Mouse (Mus musculus) hindbrain, embryonic 16.5 days (tissue): Measurements from ENCODE around the gene Arap1. TPM values are rescaled to one million over a fixed set of nuclear protein-coding genes. Genes with fewer than 3 reads are reported as not detected.

Experiments
- ATAC-seq: fragments of 200-750 bp; cut with Nextera tagmentation; 2 replicates; pipeline ENCODE4 v1.8.0; 2017; ENCODE audit warnings: moderate TSS enrichment, moderate library complexity
- H3K27ac ChIP-seq: fragments of 300-500 bp; sonication (generic); 2 replicates; pipeline ENCODE4 v1.5.1; 2014; ENCODE audit warnings: low read depth, mild to moderate bottlenecking, control low read depth, low read length, moderate library complexity
- H3K27me3 ChIP-seq: fragments of 300-500 bp; sonication (generic); replicated peaks from 2 replicates; pipeline ENCODE4 v1.6.1; 2014; ENCODE audit warnings: low read length; ENCODE audit not compliant: control insufficient read depth, insufficient read depth
- H3K36me3 ChIP-seq: fragments of 300-500 bp; sonication (generic); 2 replicates; pipeline ENCODE4 v1.6.1; 2014; ENCODE audit warnings: mild to moderate bottlenecking, low read length, moderate library complexity, mixed read lengths; ENCODE audit not compliant: control insufficient read depth, insufficient read depth
- H3K4me1 ChIP-seq: fragments of 300-500 bp; sonication (generic); 2 replicates; pipeline ENCODE4 v1.6.1; 2014; ENCODE audit warnings: low read depth, low read length; ENCODE audit not compliant: control insufficient read depth, insufficient read depth
- H3K4me2 ChIP-seq: fragments of 300-500 bp; sonication (generic); 2 replicates; pipeline ENCODE4 v1.6.1; 2014; ENCODE audit warnings: mild to moderate bottlenecking, low read length, control low read depth, moderate library complexity
- H3K4me3 ChIP-seq: fragments of 300-500 bp; sonication (generic); 2 replicates; pipeline ENCODE4 v1.5.1; 2014; ENCODE audit warnings: mild to moderate bottlenecking, low read length, control low read depth, moderate library complexity
- H3K9ac ChIP-seq: fragments of 300-500 bp; sonication (generic); 2 replicates; pipeline ENCODE4 v1.6.1; 2014; ENCODE audit warnings: low read depth, mild to moderate bottlenecking, control low read depth, low read length, moderate library complexity
- H3K9me3 ChIP-seq: fragments of 300-500 bp; sonication (generic); 2 replicates; pipeline ENCODE4 v1.6.1; 2014; ENCODE audit warnings: mild to moderate bottlenecking, low read length, moderate library complexity; ENCODE audit not compliant: control insufficient read depth
- WGBS: fragments of 180-500 bp; shearing (Covaris S2); extraction: QIAGEN DNeasy Blood & Tissue Kit; methylation state at CpG from one replicate; pipeline ENCODE4 v1.1.7; 2014; 5-methylcytosine and 5-hydroxymethylcytosine counted together
- polyA plus RNA-seq: library from polyadenylated mRNA; unstranded; fragments of >200 nt; fragmentation: Nextera tagmentation; extraction: Ambion mirVana; gene quantifications from 2 replicates; pipeline ENCODE4 v1.2.1, GENCODE M21; 2015

Gene Arap1
- polyA plus RNA-seq, 1 experiment from 2014 or later, result 13.8 TPM

GRCm38 (mm10) chr7:101414661-101415511 lies 67.0 kb downstream of the Arap1 start:
- Histone ChIP-seq H3K9ac (0 out of 2 replicates have a peak overlapping the region, but pooled peaks have one; percentile 33), H3K4me2 (no peak overlapping the region), H3K4me3 (no peak overlapping the region), H3K27ac (0 out of 2 replicates have a peak overlapping the region, but pooled peaks have one; percentile 1), H3K36me3 (no peaks in the 10 kb centered on the region), H3K27me3 (no peaks in the 10 kb centered on the region), H3K4me1 (peaks cover 19% of the 10 kb centered on the region), H3K9me3 (no peaks in the 10 kb centered on the region)
- ATAC-seq, result peak; percentile 53
- WGBS, result 33% methylated on average over 7 of the region's 7 CpGs

DNA sequence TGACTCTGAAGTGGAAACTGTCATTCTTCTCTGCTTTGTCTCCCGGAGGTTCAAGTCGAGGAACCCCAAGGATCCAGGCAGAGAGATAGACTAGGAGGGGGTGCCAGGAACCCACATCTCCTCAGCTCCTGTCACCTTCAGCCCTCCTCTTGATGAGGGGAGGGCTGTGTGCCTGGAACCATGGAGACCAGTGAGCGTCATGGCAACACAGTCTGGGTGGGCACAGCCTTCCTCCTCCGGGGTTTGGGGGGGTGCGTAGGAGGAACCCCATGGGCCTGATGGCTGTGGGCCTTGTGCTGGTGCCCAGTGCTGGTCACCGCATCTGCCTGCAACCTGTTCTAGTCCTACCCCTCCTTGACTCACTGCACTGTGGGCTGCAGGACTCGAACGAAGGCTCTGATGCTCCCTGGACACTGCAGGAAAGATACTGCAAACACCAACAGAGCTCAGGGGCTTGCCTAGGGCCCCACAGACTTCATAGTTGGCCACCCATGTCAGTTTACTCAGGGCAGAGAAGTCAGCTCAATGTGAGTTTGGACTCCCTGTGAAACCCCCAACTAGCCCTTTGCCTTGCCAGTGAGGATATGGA lies 67.7 kb downstream of the Arap1 start:
- 25% methylated on average over 8 of the region's 8 CpGs for WGBS
- Histone ChIP-seq H3K4me2 (no peak overlapping the region), H3K36me3 (no peaks in the 10 kb centered on the region), H3K4me3 (no peak overlapping the region), H3K9me3 (no peaks in the 10 kb centered on the region), H3K9ac (no peak overlapping the region), H3K27me3 (peaks cover 3% of the 10 kb centered on the region; the same call in 1 of the 2 replicates), H3K4me1 (peaks cover 19% of the 10 kb centered on the region), H3K27ac (no peak overlapping the region)
- ATAC-seq, result peak; percentile 35

GRCm38 (mm10) chr7:101416391-101416790 lies 68.5 kb downstream of the Arap1 start:
- Histone ChIP-seq H3K4me1 (peaks cover 23% of the 10 kb centered on the region), H3K36me3 (no peaks in the 10 kb centered on the region), H3K4me3 (no peak overlapping the region), H3K9ac (no peak overlapping the region), H3K4me2 (no peak overlapping the region), H3K9me3 (no peaks in the 10 kb centered on the region), H3K27ac (no peak overlapping the region), H3K27me3 (peaks cover 3% of the 10 kb centered on the region; the same call in 1 of the 2 replicates)
- 67% methylated on average over 5 of the region's 5 CpGs for WGBS
- ATAC-seq, result no peak

GRCm38 (mm10) chr7:101419013-101419770 lies 71.3 kb downstream of the Arap1 start:
- Histone ChIP-seq H3K36me3 (no peaks in the 10 kb centered on the region), H3K27me3 (peaks cover 3% of the 10 kb centered on the region; the same call in 1 of the 2 replicates), H3K9ac (no peak overlapping the region), H3K4me3 (peak overlapping the region; percentile 3; the same call in 1 of the 2 replicates), H3K4me2 (peak overlapping the region; percentile 39), H3K27ac (no peak overlapping the region), H3K4me1 (peaks cover 39% of the 10 kb centered on the region), H3K9me3 (no peaks in the 10 kb centered on the region)
- 3% methylated on average over 27 of the region's 27 CpGs for WGBS
- no peak for ATAC-seq

GRCm38 (mm10) chr7:101421529-101421928 lies 73.7 kb downstream of the Arap1 start, which contains the start of gene Pde2a:
Pde2a (plus strand) TSS chr7:101421691.
- 11% methylated on average over 6 of the region's 6 CpGs for WGBS
- Histone ChIP-seq H3K4me1 (peaks cover 28% of the 10 kb centered on the region), H3K4me3 (peak within 1 kb of the TSS; percentile 33), H3K27ac (0 out of 2 replicates have a peak within 1 kb of the TSS, but pooled peaks have one; percentile 49), H3K27me3 (peaks cover 3% of the 10 kb centered on the region; the same call in 1 of the 2 replicates), H3K9ac (peak within 1 kb of the TSS; percentile 57), H3K9me3 (no peaks in the 10 kb centered on the region), H3K4me2 (peak within 1 kb of the TSS; percentile 55), H3K36me3 (no peaks in the 10 kb centered on the region)
- ATAC-seq, result peak; percentile 77

GRCm38 (mm10) chr7:101422069-101422468 lies 74.2 kb downstream of the Arap1 start:
- H3K4me1 ChIP-seq, result peaks cover 28% of the 10 kb centered on the region
- 0 out of 2 replicates have a peak overlapping the region, but pooled peaks have one; percentile 49 for H3K27ac ChIP-seq
- H3K9ac ChIP-seq, result peak overlapping the region; percentile 57
- H3K27me3 ChIP-seq, result peaks cover 3% of the 10 kb centered on the region; the same call in 1 of the 2 replicates
- no peaks in the 10 kb centered on the region for H3K9me3 ChIP-seq
- peak overlapping the region; percentile 55 for H3K4me2 ChIP-seq
- H3K4me3 ChIP-seq, result peak overlapping the region; percentile 33
- no peaks in the 10 kb centered on the region for H3K36me3 ChIP-seq
- WGBS, result 24% methylated on average over 3 of the region's 3 CpGs
- ATAC-seq, result 0 out of 2 replicates have a peak, but pooled peaks have one; percentile 1

GRCm38 (mm10) chr7:101422646-101423045 lies 74.8 kb downstream of the Arap1 start:
- ATAC-seq, result no peak
- Histone ChIP-seq H3K9me3 (no peaks in the 10 kb centered on the region), H3K4me3 (peak overlapping the region; percentile 33), H3K4me2 (peak overlapping the region; percentile 55), H3K4me1 (peaks cover 28% of the 10 kb centered on the region), H3K9ac (no peak overlapping the region), H3K36me3 (no peaks in the 10 kb centered on the region), H3K27me3 (peaks cover 3% of the 10 kb centered on the region; the same call in 1 of the 2 replicates), H3K27ac (no peak overlapping the region)
- 72% methylated on average over 8 of the region's 8 CpGs for WGBS

GRCm38 (mm10) chr7:101423970-101424369 lies 76.1 kb downstream of the Arap1 start:
- H3K4me1 ChIP-seq, result peaks cover 26% of the 10 kb centered on the region

More at GRCm38 (mm10) chr7:101423970-101424369, 76.1 kb downstream of the Arap1 start:
- H3K27ac ChIP-seq, result no peak overlapping the region
- H3K9me3 ChIP-seq, result no peaks in the 10 kb centered on the region
- no peaks in the 10 kb centered on the region for H3K36me3 ChIP-seq
- no peak overlapping the region for H3K4me3 ChIP-seq
- 46% methylated on average over 6 of the region's 6 CpGs for WGBS
- no peak overlapping the region for H3K4me2 ChIP-seq
- no peak for ATAC-seq
- no peak overlapping the region for H3K9ac ChIP-seq
- peaks cover 3% of the 10 kb centered on the region; the same call in 1 of the 2 replicates for H3K27me3 ChIP-seq
